ENCODE assay signal across 8 mouse cellular contexts in genomic region chr9:108284410-108284809, GRCm38 (mm10). TPM values are rescaled to one million over a fixed set of nuclear protein-coding genes. Genes with fewer than 3 reads are reported as not detected.
DNase-seq lines count a peak whose midpoint lies in the region; ATAC-seq and TF ChIP-seq lines count a peak whose summit lies in the region.

No protein-coding gene starts in this region.

- no peaks in the 10 kb centered on the region for H3K9me3 ChIP-seq in E14TG2a.4 (ENCODE audit: low read length)
- no peaks in the 10 kb centered on the region for H3K9me3 ChIP-seq in embryonic facial prominence, embryonic 14.5 days (ENCODE audit: control insufficient read depth, low read length)
- no peaks in the 10 kb centered on the region for H3K9me3 ChIP-seq in heart, embryonic 16.5 days (replicated peaks; ENCODE audit: control insufficient read depth, low read length)
- no peaks in the 10 kb centered on the region for H3K9me3 ChIP-seq in lung, embryonic 14.5 days (ENCODE audit: low read depth, low read length)

- no peak overlapping the region for H3K27ac ChIP-seq in embryonic facial prominence, embryonic 14.5 days (replicated peaks; ENCODE audit: low read depth, low read length)
- H3K27ac ChIP-seq in heart, embryonic 16.5 days (ENCODE audit: low read length): no peak overlapping the region
- H3K27ac ChIP-seq in lung, embryonic 14.5 days (ENCODE audit: low read depth): no peak overlapping the region

- H3K4me3 ChIP-seq in E14TG2a.4 (replicated peaks; ENCODE audit: low read length): no peak overlapping the region
- no peak overlapping the region for H3K4me3 ChIP-seq in embryonic facial prominence, embryonic 14.5 days (ENCODE audit: low read depth, low read length)
- H3K4me3 ChIP-seq in heart, embryonic 16.5 days (ENCODE audit: low read length): no peak overlapping the region
- H3K4me3 ChIP-seq in lung, embryonic 14.5 days (ENCODE audit: low read depth, low read length): no peak overlapping the region

- peaks cover 24% of the 10 kb centered on the region for H3K4me1 ChIP-seq in E14TG2a.4 (replicated peaks; ENCODE audit: low read depth, low read length)
- no peaks in the 10 kb centered on the region for H3K4me1 ChIP-seq in embryonic facial prominence, embryonic 14.5 days (ENCODE audit: control insufficient read depth, insufficient read depth, low read length)
- peaks cover 9% of the 10 kb centered on the region for H3K4me1 ChIP-seq in heart, embryonic 16.5 days (ENCODE audit: control insufficient read depth, insufficient read depth, low read length)
- H3K4me1 ChIP-seq in lung, embryonic 14.5 days (ENCODE audit: insufficient read depth): 0 out of 2 replicates have a peak, but pooled peaks cover 6% of the 10 kb centered on the region

- H3K9ac ChIP-seq in embryonic facial prominence, embryonic 14.5 days (ENCODE audit: low read depth, low read length): no peak overlapping the region
- H3K9ac ChIP-seq in heart, embryonic 16.5 days (ENCODE audit: low read length): no peak overlapping the region
- H3K9ac ChIP-seq in lung, embryonic 14.5 days: no peak overlapping the region

- H3K4me2 ChIP-seq in embryonic facial prominence, embryonic 14.5 days (ENCODE audit: low read depth, low read length): no peak overlapping the region
- no peak overlapping the region for H3K4me2 ChIP-seq in heart, embryonic 16.5 days (ENCODE audit: low read depth, low read length)
- H3K4me2 ChIP-seq in lung, embryonic 14.5 days: no peak overlapping the region

- peak; percentile 77 for ATAC-seq in embryonic facial prominence, embryonic 14.5 days (ENCODE audit: low read depth)
- peak; percentile 69 for ATAC-seq in heart, embryonic 16.5 days (replicated peaks; ENCODE audit: extremely low read depth, insufficient read depth, low FRiP score)
- peak; percentile 59; the same call in 1 of the 2 replicates for ATAC-seq in lung, embryonic 14.5 days (ENCODE audit: insufficient read depth)
- ATAC-seq in neutrophil, adult 5-6 weeks (ENCODE audit: extremely low read depth, insufficient number of reproducible peaks, low FRiP score, poor library complexity, severe bottlenecking): peak; percentile 100

- H3K27me3 ChIP-seq in E14TG2a.4 (ENCODE audit: insufficient read depth, low read length): no peaks in the 10 kb centered on the region
- no peaks in the 10 kb centered on the region for H3K27me3 ChIP-seq in embryonic facial prominence, embryonic 14.5 days (replicated peaks; ENCODE audit: control insufficient read depth, insufficient read depth, low read length)
- H3K27me3 ChIP-seq in heart, embryonic 16.5 days (ENCODE audit: control insufficient read depth, insufficient read depth, low read length): no peaks in the 10 kb centered on the region
- H3K27me3 ChIP-seq in lung, embryonic 14.5 days (ENCODE audit: insufficient read depth, low read length): no peaks in the 10 kb centered on the region

- H3K36me3 ChIP-seq in E14TG2a.4 (ENCODE audit: insufficient read depth, low read length): no peaks in the 10 kb centered on the region
- no peaks in the 10 kb centered on the region for H3K36me3 ChIP-seq in embryonic facial prominence, embryonic 14.5 days (ENCODE audit: control insufficient read depth, insufficient read depth, low read length)
- no peaks in the 10 kb centered on the region for H3K36me3 ChIP-seq in heart, embryonic 16.5 days (ENCODE audit: control insufficient read depth, insufficient read depth)
- H3K36me3 ChIP-seq in lung, embryonic 14.5 days (ENCODE audit: insufficient read depth): no peaks in the 10 kb centered on the region

- WGBS in embryonic facial prominence, embryonic 14.5 days: 12% methylated on average over 6 of the region's 6 CpGs
- 9% methylated on average over 6 of the region's 6 CpGs for WGBS in heart, embryonic 16.5 days
- 3% methylated on average over 6 of the region's 6 CpGs for WGBS in lung, embryonic 14.5 days

- TF ChIP-seq CTCF in E14TG2a.4 (conservative IDR thresholded peaks at IDR 0.05; ENCODE audit: low read length): peak; percentile 86
- TF ChIP-seq CTCF in lung, embryonic 14.5 days (IDR thresholded peaks at IDR 0.05; ENCODE audit: low read depth): peak; percentile 88

- peak; percentile 83 for DNase-seq in adrenal gland, postnatal 14 days
- DNase-seq in embryonic facial prominence, embryonic 14.5 days (ENCODE audit: low spot score): peak; percentile 87
- DNase-seq in kidney, postnatal 14 days: peak; percentile 86
- DNase-seq in lung, embryonic 14.5 days: peak; percentile 90
- DNase-seq in yolk sac, embryonic 10.5 days (ENCODE audit: low spot score): peak; percentile 57

RNA-seq across cellular contexts. Expression of gene Nicn1, which starts 5.8 kb away (rescaled TPM):
- 16.9 and 21.2 TPM in 2 replicates for total RNA-seq in adrenal gland, postnatal 14 days (2021)
- 38.6 and 38.9 TPM in 2 replicates for polyA plus RNA-seq in embryonic facial prominence, embryonic 14.5 days (2014; fragmentation: Nextera tagmentation; extraction: Ambion mirVana)
- 23.7 and 26.9 TPM in 2 replicates for polyA plus RNA-seq in heart, embryonic 16.5 days (2015; fragmentation: Nextera tagmentation; extraction: Ambion mirVana)
- polyA plus RNA-seq in lung, embryonic 14.5 days (2014; fragmentation: Nextera tagmentation; extraction: Ambion mirVana): 33.1 and 34.3 TPM in 2 replicates
- total RNA-seq in neutrophil, adult 5-6 weeks (2017): 4.3 and 4.4 TPM in 2 replicates

RNA-seq across cellular contexts. Expression of gene Amt, which starts 12.2 kb away (rescaled TPM):
- total RNA-seq in adrenal gland, postnatal 14 days (2021): 6.8 and 13.2 TPM in 2 replicates
- polyA plus RNA-seq in embryonic facial prominence, embryonic 14.5 days (2014; fragmentation: Nextera tagmentation; extraction: Ambion mirVana): 6.1 and 6.2 TPM in 2 replicates
- polyA plus RNA-seq in heart, embryonic 16.5 days (2015; fragmentation: Nextera tagmentation; extraction: Ambion mirVana): 8.1 and 8.7 TPM in 2 replicates
- 20.9 and 21.3 TPM in 2 replicates for polyA plus RNA-seq in lung, embryonic 14.5 days (2014; fragmentation: Nextera tagmentation; extraction: Ambion mirVana)
- total RNA-seq in neutrophil, adult 5-6 weeks (2017): 5.6 and 7.8 TPM in 2 replicates

RNA-seq across cellular contexts. Expression of gene Dag1, which starts 20.7 kb away (rescaled TPM):
- total RNA-seq in adrenal gland, postnatal 14 days (2021): 156 and 176 TPM in 2 replicates
- polyA plus RNA-seq in embryonic facial prominence, embryonic 14.5 days (2014; fragmentation: Nextera tagmentation; extraction: Ambion mirVana): 101 and 107 TPM in 2 replicates
- polyA plus RNA-seq in heart, embryonic 16.5 days (2015; fragmentation: Nextera tagmentation; extraction: Ambion mirVana): 136 and 145 TPM in 2 replicates
- polyA plus RNA-seq in lung, embryonic 14.5 days (2014; fragmentation: Nextera tagmentation; extraction: Ambion mirVana): 102 and 106 TPM in 2 replicates
- 12.2 and 13.9 TPM in 2 replicates for total RNA-seq in neutrophil, adult 5-6 weeks (2017)

RNA-seq across cellular contexts. Expression of gene Rhoa, which starts 21.5 kb away (rescaled TPM):
- 359 and 362 TPM in 2 replicates for total RNA-seq in adrenal gland, postnatal 14 days (2021)
- 326 and 351 TPM in 2 replicates for polyA plus RNA-seq in embryonic facial prominence, embryonic 14.5 days (2014; fragmentation: Nextera tagmentation; extraction: Ambion mirVana)
- polyA plus RNA-seq in heart, embryonic 16.5 days (2015; fragmentation: Nextera tagmentation; extraction: Ambion mirVana): 372 and 444 TPM in 2 replicates
- polyA plus RNA-seq in lung, embryonic 14.5 days (2014; fragmentation: Nextera tagmentation; extraction: Ambion mirVana): 321 and 332 TPM in 2 replicates
- 487 and 547 TPM in 2 replicates for total RNA-seq in neutrophil, adult 5-6 weeks (2017)

RNA-seq across cellular contexts. Expression of gene Tcta, which starts 21.6 kb away (rescaled TPM):
- total RNA-seq in adrenal gland, postnatal 14 days (2021): 30.4 and 34.1 TPM in 2 replicates
- 38.2 and 47.8 TPM in 2 replicates for polyA plus RNA-seq in embryonic facial prominence, embryonic 14.5 days (2014; fragmentation: Nextera tagmentation; extraction: Ambion mirVana)
- polyA plus RNA-seq in heart, embryonic 16.5 days (2015; fragmentation: Nextera tagmentation; extraction: Ambion mirVana): 32.5 and 34.2 TPM in 2 replicates
- 20.1 and 24.9 TPM in 2 replicates for polyA plus RNA-seq in lung, embryonic 14.5 days (2014; fragmentation: Nextera tagmentation; extraction: Ambion mirVana)
- total RNA-seq in neutrophil, adult 5-6 weeks (2017): 17.4 and 23.4 TPM in 2 replicates
